16 mouse cellular contexts compared by ENCODE assay signal in genomic region chr16:90138151-90138550, GRCm38 (mm10). TPM values are rescaled to one million over a fixed set of nuclear protein-coding genes. Genes with fewer than 3 reads are reported as not detected.
DNase-seq lines count a peak whose midpoint lies in the region; ATAC-seq and TF ChIP-seq lines count a peak whose summit lies in the region.
"Had no signal": no experiment of that assay in that cellular context is flagged by ENCODE, and none has a peak within 500 bp of the region (broad histone marks: within the 10 kb centered on the region; RNA-seq: fewer than 3 reads in every experiment).

No protein-coding gene starts in this region.

- no peak for DNase-seq in hindbrain, embryonic 11.5 days (ENCODE audit: low spot score)
- DNase-seq in liver, embryonic 13.5 days: no peak
- DNase-seq in thymus, postnatal 14 days: peak; percentile 62
- DNase-seq in forebrain, embryonic 11.5 days (ENCODE audit: low spot score): no peak
- no peak for DNase-seq in kidney, adult 11 months
- DNase-seq: cerebellum, postnatal 36 days; gastrocnemius, postnatal 25 days; kidney, adult 8-10 months had no signal

- no peak for TF ChIP-seq CTCF in bone marrow, adult 2 months (IDR thresholded peaks at IDR 0.05; ENCODE audit: control insufficient read depth, insufficient read depth, low read length)

- H3K27me3 ChIP-seq in hindbrain, embryonic 12.5 days: no peaks in the 10 kb centered on the region; the same call in 1 of the 2 replicates
- H3K27me3 ChIP-seq in hindbrain, embryonic 11.5 days (ENCODE audit: control insufficient read depth, insufficient read depth, low read length): no peaks in the 10 kb centered on the region
- H3K27me3 ChIP-seq in liver, embryonic 13.5 days: peaks cover 21% of the 10 kb centered on the region
- H3K27me3 ChIP-seq in forebrain, embryonic 11.5 days (ENCODE audit: control insufficient read depth, insufficient read depth, low read length): no peaks in the 10 kb centered on the region
- H3K27me3 ChIP-seq: embryonic facial prominence, embryonic 15.5 days; Patski; stomach, embryonic 15.5 days had no signal

- H3K4me1 ChIP-seq in hindbrain, embryonic 12.5 days: peaks cover 30% of the 10 kb centered on the region
- no peaks in the 10 kb centered on the region for H3K4me1 ChIP-seq in hindbrain, embryonic 11.5 days (replicated peaks; ENCODE audit: control insufficient read depth, insufficient read depth, low read length)
- peaks cover 1% of the 10 kb centered on the region; the same call in 1 of the 2 replicates for H3K4me1 ChIP-seq in bone marrow, adult 2 months (ENCODE audit: control insufficient read depth, insufficient read depth, low read length)
- H3K4me1 ChIP-seq in liver, embryonic 13.5 days (replicated peaks): peaks cover 24% of the 10 kb centered on the region
- peaks cover 7% of the 10 kb centered on the region; the same call in 1 of the 2 replicates for H3K4me1 ChIP-seq in forebrain, embryonic 11.5 days (replicated peaks; ENCODE audit: control insufficient read depth, insufficient read depth, low read length)

- ATAC-seq in hindbrain, embryonic 12.5 days (ENCODE audit: low FRiP score): no peak
- ATAC-seq in hindbrain, embryonic 11.5 days (ENCODE audit: low FRiP score): no peak
- no peak for ATAC-seq in liver, embryonic 13.5 days (ENCODE audit: low read depth)
- ATAC-seq in forebrain, embryonic 11.5 days (replicated peaks; ENCODE audit: low FRiP score): no peak
- ATAC-seq: forebrain, embryonic 16.5 days; Patski had no signal

- H3K36me3 ChIP-seq in hindbrain, embryonic 12.5 days: peaks cover 12% of the 10 kb centered on the region; the same call in 1 of the 2 replicates
- H3K36me3 ChIP-seq in hindbrain, embryonic 11.5 days (ENCODE audit: control insufficient read depth, insufficient read depth, low read length): no peaks in the 10 kb centered on the region
- no peaks in the 10 kb centered on the region for H3K36me3 ChIP-seq in liver, embryonic 13.5 days
- no peaks in the 10 kb centered on the region; the same call in 1 of the 2 replicates for H3K36me3 ChIP-seq in forebrain, embryonic 11.5 days (ENCODE audit: control insufficient read depth, insufficient read depth, low read length)
- H3K36me3 ChIP-seq: embryonic facial prominence, embryonic 15.5 days; stomach, embryonic 15.5 days had no signal

- no peak overlapping the region for H3K9ac ChIP-seq in hindbrain, embryonic 12.5 days
- H3K9ac ChIP-seq in hindbrain, embryonic 11.5 days (ENCODE audit: low read depth, low read length): no peak overlapping the region
- no peak overlapping the region for H3K9ac ChIP-seq in liver, embryonic 13.5 days
- H3K9ac ChIP-seq in forebrain, embryonic 11.5 days (ENCODE audit: low read length): no peak overlapping the region
- H3K9ac ChIP-seq: embryonic facial prominence, embryonic 15.5 days; hindbrain, embryonic 14.5 days; midbrain, embryonic 12.5 days; stomach, embryonic 15.5 days had no signal

- no peak for TF ChIP-seq POLR2A in bone marrow, adult 2 months (IDR thresholded peaks at IDR 0.05; ENCODE audit: borderline replicate concordance, control insufficient read depth, low read depth, low read length)

- 0 out of 2 replicates have a peak overlapping the region, but pooled peaks have one; percentile 23 for H3K27ac ChIP-seq in hindbrain, embryonic 12.5 days
- H3K27ac ChIP-seq in hindbrain, embryonic 11.5 days (ENCODE audit: low read depth, low read length): no peak overlapping the region
- H3K27ac ChIP-seq in bone marrow, adult 2 months (ENCODE audit: control insufficient read depth, insufficient read depth, low read depth, low read length, poor library complexity): peak overlapping the region; percentile 37
- H3K27ac ChIP-seq in liver, embryonic 13.5 days: no peak overlapping the region
- H3K27ac ChIP-seq in forebrain, embryonic 11.5 days (ENCODE audit: low read depth, low read length): no peak overlapping the region
- H3K27ac ChIP-seq: embryonic facial prominence, embryonic 15.5 days; hindbrain, embryonic 14.5 days; midbrain, embryonic 12.5 days; stomach, embryonic 15.5 days had no signal

- no peak overlapping the region for H3K4me2 ChIP-seq in hindbrain, embryonic 12.5 days (replicated peaks)
- no peak overlapping the region for H3K4me2 ChIP-seq in hindbrain, embryonic 11.5 days (replicated peaks; ENCODE audit: low read depth, low read length)
- H3K4me2 ChIP-seq in liver, embryonic 13.5 days: 0 out of 2 replicates have a peak overlapping the region, but pooled peaks have one; percentile 11
- H3K4me2 ChIP-seq in forebrain, embryonic 11.5 days (ENCODE audit: low read depth, low read length, severe bottlenecking): no peak overlapping the region
- H3K4me2 ChIP-seq: embryonic facial prominence, embryonic 15.5 days; hindbrain, embryonic 14.5 days; midbrain, embryonic 12.5 days; stomach, embryonic 15.5 days had no signal

- H3K9me3 ChIP-seq in hindbrain, embryonic 12.5 days (replicated peaks): no peaks in the 10 kb centered on the region
- H3K9me3 ChIP-seq in hindbrain, embryonic 11.5 days (ENCODE audit: control insufficient read depth, low read length): no peaks in the 10 kb centered on the region
- H3K9me3 ChIP-seq in liver, embryonic 13.5 days (replicated peaks): no peaks in the 10 kb centered on the region
- H3K9me3 ChIP-seq in forebrain, embryonic 11.5 days (ENCODE audit: control insufficient read depth, low read length): no peaks in the 10 kb centered on the region; the same call in 1 of the 2 replicates
- H3K9me3 ChIP-seq: embryonic facial prominence, embryonic 15.5 days; midbrain, embryonic 12.5 days; stomach, embryonic 15.5 days had no signal

- H3K4me3 ChIP-seq in hindbrain, embryonic 12.5 days: no peak overlapping the region
- no peak overlapping the region for H3K4me3 ChIP-seq in hindbrain, embryonic 11.5 days (ENCODE audit: low read depth, low read length)
- H3K4me3 ChIP-seq in bone marrow, adult 2 months (replicated peaks; ENCODE audit: control insufficient read depth, low read depth, low read length): peak overlapping the region; percentile 84
- no peak overlapping the region for H3K4me3 ChIP-seq in liver, embryonic 13.5 days (replicated peaks)
- no peak overlapping the region for H3K4me3 ChIP-seq in forebrain, embryonic 11.5 days (ENCODE audit: low read depth, low read length)
- H3K4me3 ChIP-seq: embryonic facial prominence, embryonic 15.5 days; midbrain, embryonic 12.5 days; stomach, embryonic 15.5 days had no signal

- WGBS in hindbrain, embryonic 12.5 days: 67% methylated on average over 12 of the region's 12 CpGs
- WGBS in hindbrain, embryonic 11.5 days: 70% methylated on average over 12 of the region's 12 CpGs
- 18% methylated on average over 12 of the region's 12 CpGs for WGBS in bone marrow, adult 2 months
- 45% methylated on average over 12 of the region's 12 CpGs for WGBS in liver, embryonic 13.5 days (ENCODE audit: insufficient replicate concordance)
- WGBS in forebrain, embryonic 11.5 days: 87% methylated on average over 12 of the region's 12 CpGs

RNA-seq across cellular contexts. Expression of gene Tiam1, which starts 5.4 kb away (rescaled TPM):
- 25.7 and 28.2 TPM in 2 replicates for polyA plus RNA-seq in hindbrain, embryonic 12.5 days (2016; fragmentation: Nextera tagmentation; extraction: Ambion mirVana)
- 23.3 and 27.6 TPM in 2 replicates for polyA plus RNA-seq in hindbrain, embryonic 11.5 days (2014; fragmentation: Nextera tagmentation; extraction: Ambion mirVana)
- polyA plus RNA-seq in bone marrow, adult 2 months (2011; ENCODE audit: insufficient read depth, insufficient read length, low replicate concordance, missing spikeins): 8.3 and 10.7 TPM in 2 replicates
- 4.8 and 5.5 TPM in 2 replicates for polyA plus RNA-seq in liver, embryonic 13.5 days (2015; fragmentation: Nextera tagmentation; extraction: Ambion mirVana)
- 22.7 and 30.4 TPM in 2 replicates for polyA plus RNA-seq in forebrain, embryonic 11.5 days (2014; fragmentation: Nextera tagmentation; extraction: Ambion mirVana)

Comparison
In these comparisons a context has a peak if more than half of its experiments do, and no peak if none do; other contexts are left out.
1. H3K27ac ChIP-seq: peak in hindbrain, embryonic 12.5 days (single experiment) and bone marrow, adult 2 months (single experiment); none in hindbrain, embryonic 11.5 days (single experiment), liver, embryonic 13.5 days (single experiment) and forebrain, embryonic 11.5 days (single experiment).